Comparison of ENCODE assay signal across 14 mouse cellular contexts in genomic region chr4:132426021-132426420, GRCm38 (mm10).
"Had no signal": no experiment of that assay in that cellular context is flagged by ENCODE, and none has a peak within 500 bp of the region (broad histone marks: within the 10 kb centered on the region; RNA-seq: fewer than 3 reads in every experiment).

No protein-coding gene starts in this region.

- H3K27me3 ChIP-seq: neural tube, embryonic 15.5 days had no signal

- H3K9me3 ChIP-seq: limb, embryonic 10.5 days; midbrain, embryonic 10.5 days; neural tube, embryonic 15.5 days had no signal

- H3K4me2 ChIP-seq: neural tube, embryonic 15.5 days had no signal

- H3K36me3 ChIP-seq: limb, embryonic 10.5 days; midbrain, embryonic 10.5 days; neural tube, embryonic 15.5 days had no signal

- ATAC-seq: lung, postnatal 0 days had no signal

- H3K4me3 ChIP-seq: layer of hippocampus, adult 2 months; limb, embryonic 10.5 days; midbrain, embryonic 10.5 days; myocyte; neural tube, embryonic 15.5 days had no signal

- H3K9ac ChIP-seq: neural tube, embryonic 15.5 days had no signal

- H3K27ac ChIP-seq: layer of hippocampus, adult 2 months; limb, embryonic 10.5 days; midbrain, embryonic 10.5 days; neural tube, embryonic 15.5 days had no signal

- DNase-seq: kidney, adult 18-20 months; kidney, postnatal 10 days; kidney, postnatal 4 days; lung, adult 2 months; lung, postnatal 36 days; midbrain, embryonic 14.5 days; thymus, adult 18-20 months; thymus, postnatal 14 days had no signal
